Mouse (Mus musculus) C2C12 (cell line): ENCODE results near the gene Nme8. TPM values are rescaled to one million over a fixed set of nuclear protein-coding genes. Genes with fewer than 3 reads are reported as not detected.

Experiments
- H3K27me3 ChIP-seq: one replicate; pipeline ENCODE4 v1.6.1; 2011; ENCODE audit not compliant: control insufficient read depth, insufficient read depth, insufficient read length
- H3K36me3 ChIP-seq: one replicate; pipeline ENCODE4 v1.6.1; 2011; ENCODE audit not compliant: control insufficient read depth, insufficient read depth
- H3K4me3 ChIP-seq: one replicate; pipeline ENCODE4 v1.5.1; 2011; ENCODE audit warnings: mild to moderate bottlenecking, control low read depth; ENCODE audit not compliant: poor library complexity, insufficient read depth, severe bottlenecking
- H3K79me2 ChIP-seq: one replicate; pipeline ENCODE4 v1.6.1; 2011; ENCODE audit not compliant: control insufficient read depth, insufficient read depth
- H3K79me3 ChIP-seq: one replicate; pipeline ENCODE4 v1.6.1; 2011; ENCODE audit warnings: low read depth, control low read depth
- H3ac ChIP-seq: one replicate; pipeline ENCODE3; 2011; ENCODE audit warnings: low read depth; ENCODE audit not compliant: control insufficient read depth, insufficient read length
- CEBPB ChIP-seq: IDR thresholded peaks from one replicate; pipeline ENCODE4 v1.6.1; 2011; ENCODE audit warnings: low read depth, mild to moderate bottlenecking, control low read depth, moderate library complexity
- CTCF ChIP-seq: IDR thresholded peaks from one replicate; pipeline ENCODE4 v1.5.1; 2011; ENCODE audit not compliant: control insufficient read depth, insufficient read depth, insufficient read length
- FOSL1 ChIP-seq: IDR thresholded peaks from one replicate; pipeline ENCODE4 v1.8.0; 2011; ENCODE audit warnings: mild to moderate bottlenecking, low read length; ENCODE audit not compliant: poor library complexity, insufficient read depth, severe bottlenecking
- MAX ChIP-seq: IDR thresholded peaks from one replicate; pipeline ENCODE4 v1.6.1; 2011; ENCODE audit warnings: mild to moderate bottlenecking, control low read depth
- MYOD1 ChIP-seq: IDR thresholded peaks from one replicate; pipeline ENCODE4 v1.6.1; 2011; ENCODE audit warnings: low read depth; ENCODE audit not compliant: control insufficient read depth, insufficient read length
- MYOG ChIP-seq: IDR thresholded peaks from one replicate; pipeline ENCODE4 v1.6.1; 2011; ENCODE audit not compliant: control insufficient read depth, insufficient read length; ENCODE audit errors: extremely low read depth
- USF1 ChIP-seq: IDR thresholded peaks from one replicate; pipeline ENCODE4 v1.6.1; 2011; ENCODE audit warnings: low read depth, mild to moderate bottlenecking, control low read depth, moderate library complexity
- polyA plus RNA-seq: library from polyadenylated mRNA; unstranded; fragments of >200 nt; fragmentation: generic; extraction: Trizol; gene quantifications from one replicate; pipeline ENCODE4 v1.2.1, GENCODE M21; 2012; ENCODE audit warnings: missing spikeins

The Nme8 gene
- polyA plus RNA-seq, 1 experiment: not detected

- Histone ChIP-seq H3K79me2 (no peaks in the 10 kb centered on the region), H3K27me3 (no peaks in the 10 kb centered on the region)
- TF ChIP-seq CEBPB (no peak), MYOD1 (no peak), MAX (no peak), FOSL1 (no peak), CTCF (no peak), MYOG (no peak), USF1 (no peak)
These were observed 19.6 kb upstream of the Nme8 start for GRCm38 (mm10) chr13:19717201-19717600.

GRCm38 (mm10) chr13:19703806-19704205 lies 6.2 kb upstream of the Nme8 start:
- Histone ChIP-seq H3K79me2 (no peaks in the 10 kb centered on the region), H3K36me3 (no peaks in the 10 kb centered on the region), H3ac (no peak overlapping the region), H3K79me3 (no peaks in the 10 kb centered on the region), H3K4me3 (no peak overlapping the region), H3K27me3 (peaks cover 4% of the 10 kb centered on the region)
- no peak for TF ChIP-seq MAX
- TF ChIP-seq USF1: no peak
- TF ChIP-seq MYOD1: no peak
- TF ChIP-seq MYOG: no peak
- TF ChIP-seq FOSL1: no peak
- TF ChIP-seq CEBPB: no peak
- TF ChIP-seq CTCF: no peak

More at GRCm38 (mm10) chr13:19717201-19717600, 19.6 kb upstream of the Nme8 start:
- Histone ChIP-seq H3K4me3 (no peak overlapping the region), H3K36me3 (no peaks in the 10 kb centered on the region), H3K79me3 (no peaks in the 10 kb centered on the region), H3ac (no peak overlapping the region)

GRCm38 (mm10) chr13:19701443-19702078 lies 4.0 kb upstream of the Nme8 start:
- Histone ChIP-seq H3K27me3 (peaks cover 6% of the 10 kb centered on the region), H3K79me3 (no peaks in the 10 kb centered on the region), H3K79me2 (no peaks in the 10 kb centered on the region), H3K36me3 (no peaks in the 10 kb centered on the region), H3K4me3 (no peak overlapping the region), H3ac (no peak overlapping the region)
- TF ChIP-seq FOSL1 (no peak), MYOG (no peak), MYOD1 (no peak), USF1 (no peak), CTCF (no peak), CEBPB (no peak), MAX (no peak)

GRCm38 (mm10) chr13:19700733-19701442 lies 3.3 kb upstream of the Nme8 start:
- no peaks in the 10 kb centered on the region for H3K36me3 ChIP-seq
- TF ChIP-seq USF1 (no peak), MAX (no peak), MYOD1 (no peak), FOSL1 (no peak), CEBPB (no peak), MYOG (no peak), CTCF (no peak)
- no peak overlapping the region for H3ac ChIP-seq
- no peaks in the 10 kb centered on the region for H3K79me3 ChIP-seq
- peaks cover 6% of the 10 kb centered on the region for H3K27me3 ChIP-seq
- no peaks in the 10 kb centered on the region for H3K79me2 ChIP-seq
- no peak overlapping the region for H3K4me3 ChIP-seq

GRCm38 (mm10) chr13:19698524-19699173 lies 1.1 kb upstream of the Nme8 start:
- no peaks in the 10 kb centered on the region for H3K79me3 ChIP-seq
- H3K36me3 ChIP-seq: no peaks in the 10 kb centered on the region
- TF ChIP-seq MYOG (no peak), MYOD1 (no peak), CTCF (no peak), CEBPB (no peak), MAX (no peak), FOSL1 (no peak), USF1 (no peak)

More at GRCm38 (mm10) chr13:19698524-19699173, 1.1 kb upstream of the Nme8 start:
- H3ac ChIP-seq: no peak overlapping the region
- no peaks in the 10 kb centered on the region for H3K79me2 ChIP-seq
- H3K4me3 ChIP-seq: no peak overlapping the region
- peaks cover 6% of the 10 kb centered on the region for H3K27me3 ChIP-seq
